Mouse (Mus musculus) layer of hippocampus, adult 11-12 months (tissue): ENCODE measurements around the gene Trim9.

ENCODE experiments used
- DNase-seq: peaks from one replicate; pipeline ENCODE4 v3.0.0; 2022; ENCODE audit warnings: low spot score

The Trim9 gene

GRCm38 (mm10) chr12:70214281-70214680 lies 133.1 kb downstream of the Trim9 start:
- DNase-seq, result no peak

GRCm38 (mm10) chr12:70213601-70214000 lies 133.8 kb downstream of the Trim9 start:
- no peak for DNase-seq

- no peak for DNase-seq
Measured at GRCm38 (mm10) chr12:70212501-70212900, 134.9 kb downstream of the Trim9 start.

GRCm38 (mm10) chr12:70208214-70208613 lies 139.2 kb downstream of the Trim9 start:
- no peak for DNase-seq

GRCm38 (mm10) chr12:70204433-70204832 lies 143.0 kb downstream of the Trim9 start:
- DNase-seq, result no peak

- no peak for DNase-seq
Measured at GRCm38 (mm10) chr12:70201926-70202529, 145.4 kb downstream of the Trim9 start.

GRCm38 (mm10) chr12:70196341-70196740 lies 151.1 kb downstream of the Trim9 start:
- no peak for DNase-seq

GRCm38 (mm10) chr12:70195426-70195825 lies 152.0 kb downstream of the Trim9 start:
- no peak for DNase-seq
